Mouse (Mus musculus) embryo, embryonic 11 days (tissue): Measurements from ENCODE around the gene Cacna1a.
A peak's percentile ranks its signal among the peaks of the same experiment; 100 is the strongest.

Experiments
- DNase-seq: peaks from one replicate; pipeline ENCODE4 v3.0.0-alpha.2; 2015

The Cacna1a gene

GRCm38 (mm10) chr8:84640617-84641294, 252.5 kb downstream of the Cacna1a start:
- no peak for DNase-seq

- DNase-seq, result no peak
These were observed 253.5 kb downstream of the Cacna1a start for GRCm38 (mm10) chr8:84641578-84642361.

- DNase-seq, result no peak
These were observed 254.8 kb downstream of the Cacna1a start for GRCm38 (mm10) chr8:84643019-84643418.

GRCm38 (mm10) chr8:84646800-84647199, 258.6 kb downstream of the Cacna1a start:
- no peak for DNase-seq

- DNase-seq, result peak; percentile 90
These were observed 259.2 kb downstream of the Cacna1a start for GRCm38 (mm10) chr8:84647461-84647901.

GRCm38 (mm10) chr8:84650213-84650612, 262.0 kb downstream of the Cacna1a start:
- no peak for DNase-seq

- no peak for DNase-seq
These were observed 264.9 kb downstream of the Cacna1a start for GRCm38 (mm10) chr8:84653092-84653631.

GRCm38 (mm10) chr8:84654597-84654996, 266.4 kb downstream of the Cacna1a start:
- no peak for DNase-seq

- DNase-seq, result peak; percentile 95
These were observed 267.3 kb downstream of the Cacna1a start for GRCm38 (mm10) chr8:84655336-84656190.

GRCm38 (mm10) chr8:84656191-84656525, 267.9 kb downstream of the Cacna1a start:
- DNase-seq, result peak; percentile 91

GRCm38 (mm10) chr8:84656641-84657126, 268.4 kb downstream of the Cacna1a start:
- DNase-seq, result peak; percentile 91

- DNase-seq, result no peak
These were observed 269.0 kb downstream of the Cacna1a start for GRCm38 (mm10) chr8:84657203-84657602.

GRCm38 (mm10) chr8:84657680-84658079, 269.4 kb downstream of the Cacna1a start:
- no peak for DNase-seq

- DNase-seq, result no peak
These were observed 270.7 kb downstream of the Cacna1a start for GRCm38 (mm10) chr8:84658951-84659350.

GRCm38 (mm10) chr8:84659936-84660818, 271.9 kb downstream of the Cacna1a start:
- peak; percentile 87 for DNase-seq

GRCm38 (mm10) chr8:84660819-84661457, 272.7 kb downstream of the Cacna1a start:
- DNase-seq, result peak; percentile 82

GRCm38 (mm10) chr8:84661458-84661871, 273.2 kb downstream of the Cacna1a start:
- DNase-seq, result peak; percentile 68

GRCm38 (mm10) chr8:84661961-84662571, 273.8 kb downstream of the Cacna1a start:
- DNase-seq, result peak; percentile 76

- peak; percentile 96 for DNase-seq
These were observed 274.4 kb downstream of the Cacna1a start, which contains the start of gene Ier2 for GRCm38 (mm10) chr8:84662581-84663065. TSS of gene Ier2 (minus strand) at chr8:84662852.
